Mouse (Mus musculus): ENCODE data around the gene Pde4d.
A peak's percentile ranks its signal among the peaks of the same experiment; 100 is the strongest.

The Pde4d gene

DNA sequence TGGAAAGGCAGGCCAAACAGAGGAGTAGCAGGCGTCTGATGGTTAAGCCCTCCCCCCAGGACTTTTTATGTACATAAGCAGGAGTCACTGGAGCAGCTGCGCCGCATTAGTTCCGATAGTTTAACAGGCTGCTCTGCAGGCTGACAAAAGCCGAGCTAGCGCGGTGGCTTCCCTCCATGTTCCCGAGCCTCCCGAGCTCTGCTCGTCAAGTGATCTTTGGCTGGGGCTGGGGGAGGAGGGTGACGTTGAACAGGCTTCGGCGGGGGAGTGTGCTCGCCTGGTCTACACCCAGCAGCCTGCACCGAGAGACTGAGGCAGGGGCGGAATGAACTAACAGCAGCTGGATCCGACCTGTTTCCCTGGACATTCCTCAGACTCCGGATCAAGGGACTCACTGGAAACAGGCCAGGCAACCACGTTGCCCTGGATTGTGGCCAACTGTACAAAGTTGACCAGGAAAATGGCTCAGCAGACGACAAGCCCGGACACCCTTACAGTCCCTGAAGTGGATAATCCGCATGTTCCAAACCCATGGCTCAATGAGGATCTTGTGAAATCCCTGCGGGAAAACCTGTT is 810.6 kb downstream of the Pde4d start:
- DNase-seq, result peak; percentile 26 to 35

DNA sequence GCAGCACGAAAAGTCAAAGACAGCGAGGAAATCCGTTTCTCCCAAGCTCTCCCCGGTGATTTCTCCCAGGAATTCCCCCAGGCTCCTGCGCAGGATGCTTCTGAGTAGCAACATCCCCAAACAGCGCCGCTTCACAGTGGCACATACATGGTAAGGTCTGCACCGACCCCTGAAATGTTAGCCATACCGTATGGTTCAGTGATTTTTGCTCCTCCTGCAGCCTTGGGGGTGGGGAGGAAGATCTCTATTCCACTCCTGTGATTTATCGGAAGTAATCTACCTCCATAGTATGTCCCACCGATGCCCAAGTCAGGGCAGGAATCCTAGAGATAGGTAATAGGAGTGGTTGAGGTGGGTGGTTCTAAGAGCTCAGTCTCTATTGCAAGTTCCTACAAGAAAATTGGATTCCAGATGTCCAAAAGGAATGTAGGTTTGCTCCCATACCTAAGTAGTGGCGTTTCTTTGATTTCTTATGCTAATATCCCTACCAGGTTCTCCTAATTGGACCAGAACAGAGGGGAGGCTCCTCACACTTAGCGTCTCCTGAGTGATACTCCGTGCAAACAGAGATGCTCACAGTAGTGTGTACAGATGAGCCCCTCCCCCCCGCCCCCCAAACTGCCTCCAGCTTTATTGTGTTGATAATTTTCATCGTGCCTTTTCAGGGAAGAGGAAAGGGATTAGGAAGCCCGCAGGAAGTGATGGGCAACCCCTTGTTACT is 811.2 kb downstream of the Pde4d start:
- DNase-seq, result peak; percentile 3 to 11

DNA sequence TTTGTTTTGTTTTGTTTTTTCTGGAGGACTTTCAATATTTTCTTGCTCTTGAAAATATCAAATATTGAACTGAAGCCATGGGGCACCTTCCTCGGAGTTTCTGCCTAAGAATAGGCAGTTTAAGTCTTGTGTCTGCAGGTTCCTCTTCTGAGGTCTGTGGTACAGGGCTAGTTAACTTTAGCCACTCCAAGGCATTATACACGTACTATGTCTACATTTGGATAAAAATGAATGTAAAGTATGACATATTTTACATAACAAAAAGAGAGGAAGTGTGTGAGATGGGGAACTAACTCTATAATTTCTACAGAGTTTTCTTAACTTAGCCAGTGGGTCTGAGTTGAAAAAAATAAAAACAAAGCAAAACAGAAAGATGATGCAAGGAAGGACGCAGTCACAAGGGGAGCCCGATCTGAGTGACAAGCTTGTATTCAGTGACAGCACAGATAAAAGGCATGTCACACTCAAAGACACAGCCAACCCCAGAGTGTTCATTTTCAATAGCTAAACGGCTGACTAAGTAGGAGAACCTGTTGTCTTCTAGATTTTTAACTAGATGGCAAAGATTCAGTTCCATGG is 812.0 kb downstream of the Pde4d start:
- DNase-seq, result peak; percentile 19 to 32

DNA sequence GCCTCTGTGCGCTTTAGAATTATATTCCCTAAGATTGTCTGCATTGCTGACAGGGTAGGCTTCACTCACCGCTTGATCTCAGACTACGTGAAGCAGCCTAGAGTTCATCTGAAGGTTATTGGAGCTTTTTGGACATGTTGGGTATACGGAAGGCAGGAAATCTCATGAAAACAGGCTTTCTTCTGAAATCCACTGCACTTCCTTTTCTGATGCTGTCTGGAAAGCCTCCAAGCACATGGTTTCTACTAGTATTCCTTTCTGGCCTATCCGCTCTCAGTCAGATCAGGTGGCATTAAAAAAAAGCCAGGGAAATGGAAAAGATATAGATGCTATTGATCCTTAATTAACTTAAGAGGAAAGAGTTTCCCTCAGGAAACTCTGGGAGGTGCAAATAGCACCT is 812.8 kb downstream of the Pde4d start:
- DNase-seq, result no peak

DNA sequence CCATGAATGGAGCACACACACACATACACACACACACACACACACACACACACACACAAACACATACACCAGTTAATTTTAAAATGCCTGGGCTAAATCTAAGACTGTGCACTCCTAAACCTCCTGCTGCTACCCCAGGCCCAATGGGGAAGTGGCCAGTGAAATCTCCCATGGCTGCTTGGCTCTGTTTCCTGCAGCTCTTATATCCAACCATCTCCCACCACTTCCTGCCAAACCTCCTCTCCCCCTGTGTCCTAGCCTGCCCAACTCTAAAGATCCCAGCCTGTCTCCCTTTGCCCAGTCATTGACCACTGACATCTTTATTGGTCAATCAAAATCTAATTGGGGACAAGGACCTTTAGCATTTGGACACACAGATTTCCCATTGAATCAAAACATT is 814.1 kb downstream of the Pde4d start:
- no peak for DNase-seq

DNA sequence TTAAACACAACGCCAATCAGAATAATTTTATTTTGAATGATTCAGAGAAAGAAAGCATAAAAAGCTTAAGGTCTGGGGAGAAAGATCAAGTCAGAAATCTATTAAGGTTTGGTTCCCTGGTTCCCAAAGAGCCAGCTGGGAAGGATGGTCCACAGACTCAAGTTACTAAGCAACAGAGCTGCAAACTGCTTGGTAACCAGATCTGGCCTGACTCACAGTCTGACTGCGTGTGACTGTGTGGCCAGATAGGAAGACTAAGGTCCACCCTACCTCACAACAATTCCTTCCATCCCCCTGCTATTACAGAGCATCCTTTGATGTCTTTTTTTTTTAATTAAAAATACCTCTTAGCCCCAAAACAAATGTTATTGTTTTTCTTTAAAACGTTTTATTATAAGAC is 818.5 kb downstream of the Pde4d start:
- no peak for DNase-seq

DNA sequence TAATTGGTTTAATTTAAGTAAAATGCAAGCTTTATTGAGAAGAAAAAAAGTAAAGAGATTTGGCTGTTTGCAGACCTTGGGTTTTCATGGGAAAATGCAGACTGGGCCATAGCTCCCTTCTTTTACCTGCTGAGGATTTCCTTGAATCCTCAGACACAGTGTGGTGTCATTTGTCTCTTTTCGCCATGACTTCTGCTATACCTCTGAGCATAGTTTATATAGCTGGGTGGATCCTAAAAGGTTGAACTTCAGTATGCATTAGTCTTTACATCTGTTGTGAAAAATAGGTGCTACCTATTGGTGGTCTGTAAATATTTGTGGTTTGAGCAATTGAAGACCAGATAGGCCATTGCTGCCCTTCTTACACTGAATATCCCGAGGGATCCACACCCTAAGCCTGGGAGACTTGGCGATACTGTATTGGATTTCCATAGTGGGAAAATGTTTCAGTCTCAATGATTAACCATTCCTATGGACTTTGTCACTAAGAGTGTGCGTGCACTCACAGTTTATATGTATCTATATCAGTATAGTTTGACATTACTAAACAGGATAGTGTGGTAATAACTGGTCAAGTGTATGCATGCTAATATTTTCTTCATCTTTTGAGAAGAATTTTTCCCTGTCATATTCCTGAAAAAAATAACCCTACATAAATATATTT is 819.0 kb downstream of the Pde4d start:
- no peak for DNase-seq

DNA sequence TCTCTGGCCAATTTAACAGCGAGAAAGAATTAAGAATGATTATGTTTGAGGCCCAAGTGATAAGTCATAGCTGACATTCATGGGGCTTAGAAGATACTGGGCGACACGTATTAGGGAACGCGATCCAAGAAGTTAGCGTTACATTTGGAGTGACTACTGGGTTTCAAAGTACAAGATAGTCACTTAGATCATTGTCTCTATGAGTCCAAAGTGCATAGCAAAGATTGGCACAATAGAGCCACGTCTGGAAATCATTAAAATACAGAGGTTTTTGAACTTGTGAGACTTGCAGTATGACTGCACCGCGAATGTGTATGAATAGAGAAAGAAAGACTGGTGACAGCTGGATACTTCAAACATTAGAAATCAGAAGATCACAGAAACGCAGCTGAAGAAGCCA is 825.1 kb downstream of the Pde4d start:
- DNase-seq, result no peak

DNA sequence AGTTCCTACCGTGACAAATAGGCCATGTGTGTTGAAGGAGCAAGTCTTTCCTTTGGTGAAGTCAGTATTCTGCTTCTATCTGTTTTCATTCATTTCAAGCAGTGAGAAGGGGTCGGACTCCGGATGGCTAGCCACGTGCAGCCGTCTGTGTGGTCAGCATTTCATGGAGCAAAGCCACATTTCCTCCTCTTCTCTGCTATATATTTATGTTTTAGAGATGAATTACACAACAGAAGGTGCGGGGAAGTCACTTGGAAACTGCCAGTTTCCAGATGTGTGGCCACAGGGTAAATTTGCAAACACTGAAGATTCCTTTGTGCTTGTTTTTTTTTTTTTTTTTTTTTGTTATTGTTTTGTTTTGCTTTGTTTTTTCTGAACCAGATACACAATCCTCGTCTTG is 828.0 kb downstream of the Pde4d start:
- DNase-seq, result no peak

DNA sequence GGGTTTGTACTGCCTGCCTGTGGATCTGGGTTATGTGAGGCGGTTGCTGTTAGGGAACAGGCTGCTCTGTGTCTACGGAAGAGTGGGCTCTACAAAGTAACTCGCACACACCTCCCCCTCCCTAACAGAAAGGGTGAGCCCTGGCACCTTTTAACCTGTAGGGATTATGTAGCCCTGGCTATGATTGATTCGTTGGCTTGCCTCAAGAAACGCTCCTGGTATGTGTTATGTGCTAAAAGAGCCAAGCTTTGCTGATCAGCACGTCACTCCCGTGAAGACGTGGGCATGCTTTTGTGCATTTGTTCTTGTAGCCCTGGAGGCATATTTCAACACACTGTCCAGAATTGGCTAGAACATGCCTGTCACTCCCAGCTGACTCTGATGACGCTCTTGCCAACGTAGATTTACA is 828.8 kb downstream of the Pde4d start:
- no peak for DNase-seq

DNA sequence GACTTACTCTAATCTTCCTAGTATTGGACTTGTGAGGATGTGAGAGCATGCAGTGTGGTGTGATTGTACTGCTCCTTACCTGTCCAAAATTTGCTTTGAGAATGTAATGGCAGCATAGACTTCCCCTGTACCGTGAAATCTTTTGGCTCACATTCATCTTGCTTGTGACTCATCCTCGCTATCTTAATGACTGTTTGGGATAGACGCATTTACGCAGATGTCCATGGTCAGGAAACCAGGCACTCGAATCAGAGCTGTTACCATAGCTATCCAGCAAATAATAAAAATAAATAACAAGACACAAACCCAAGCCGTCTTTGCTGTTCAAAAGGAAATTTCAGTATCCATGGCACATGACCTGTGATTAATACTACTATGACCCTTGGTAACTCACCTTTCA is 829.5 kb downstream of the Pde4d start:
- DNase-seq, result no peak

DNA sequence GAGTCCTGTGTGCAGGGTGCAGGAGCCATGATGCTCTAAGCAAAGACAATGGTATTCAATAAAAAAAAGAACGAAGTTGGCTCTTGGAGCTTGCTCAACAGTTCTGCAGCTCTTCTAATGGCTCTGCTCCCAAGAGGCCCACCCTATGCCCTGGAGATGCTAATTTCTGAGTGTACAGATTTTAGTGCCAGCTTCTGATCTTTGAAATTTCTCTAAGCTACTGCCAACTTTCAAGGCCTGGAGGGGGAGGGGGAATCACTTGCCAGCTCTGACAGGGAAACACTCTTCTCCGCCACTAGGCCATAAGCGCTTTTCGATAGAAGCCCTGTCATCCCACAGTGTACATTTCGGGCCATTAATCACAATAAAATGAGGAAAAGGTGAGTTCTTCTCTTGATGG is 830.7 kb downstream of the Pde4d start:
- no peak for DNase-seq

DNA sequence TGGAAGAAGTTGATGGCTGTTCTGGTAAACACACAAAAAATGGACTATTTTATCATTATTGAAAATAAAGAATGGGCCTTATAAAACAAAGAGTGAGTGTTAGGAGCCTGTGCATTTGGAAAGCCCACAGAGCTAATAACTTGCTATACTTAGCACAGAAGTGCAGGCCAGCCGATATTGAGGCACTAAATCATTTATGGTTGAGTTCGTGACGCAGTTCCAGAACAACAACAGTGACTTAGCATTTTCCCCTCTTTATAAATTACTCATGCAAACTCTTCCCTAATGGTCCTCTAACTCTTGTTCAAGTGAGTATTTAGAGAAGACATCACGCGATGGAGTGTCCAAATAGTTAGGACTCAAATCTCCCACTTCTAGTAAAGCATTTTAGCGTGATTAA is 837.7 kb downstream of the Pde4d start:
- no peak for DNase-seq

DNA sequence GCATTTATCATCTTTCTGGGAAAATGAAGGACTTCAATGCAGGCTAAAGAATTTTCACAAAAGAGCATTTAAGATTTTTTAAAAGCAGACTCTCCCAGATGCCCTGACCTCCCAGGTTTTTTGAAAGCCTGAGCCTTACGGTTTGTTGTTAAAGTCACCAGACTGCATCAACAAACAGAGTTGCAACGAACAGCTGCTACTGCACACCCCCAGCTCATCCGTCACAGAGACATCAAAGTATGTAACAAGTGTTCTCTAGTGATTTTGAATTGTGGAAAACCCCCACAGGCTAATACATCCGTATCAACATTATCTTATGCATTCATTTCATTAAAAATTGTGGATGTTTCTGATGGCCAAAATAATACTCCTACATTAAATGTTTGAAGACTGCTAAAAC is 841.2 kb downstream of the Pde4d start:
- DNase-seq, result no peak

DNA sequence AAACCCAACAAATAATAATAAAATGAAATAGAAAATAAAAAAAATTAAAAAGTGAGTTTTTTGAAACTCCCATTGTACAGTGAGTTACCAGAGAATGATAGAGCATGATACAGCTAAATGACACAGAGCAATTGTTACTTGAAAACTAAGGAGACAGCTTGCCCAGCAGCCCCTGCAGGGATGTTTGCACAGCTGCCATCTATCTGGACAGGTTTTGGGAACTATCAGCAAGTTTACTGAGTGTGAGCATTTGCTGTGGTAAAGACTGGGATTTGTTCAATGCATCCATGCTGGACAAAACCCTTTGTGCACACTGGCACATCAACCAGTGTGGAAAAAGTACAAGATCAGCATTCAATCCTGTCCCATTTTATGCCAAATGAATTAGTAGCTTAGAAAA is 843.3 kb downstream of the Pde4d start:
- no peak for DNase-seq

DNA sequence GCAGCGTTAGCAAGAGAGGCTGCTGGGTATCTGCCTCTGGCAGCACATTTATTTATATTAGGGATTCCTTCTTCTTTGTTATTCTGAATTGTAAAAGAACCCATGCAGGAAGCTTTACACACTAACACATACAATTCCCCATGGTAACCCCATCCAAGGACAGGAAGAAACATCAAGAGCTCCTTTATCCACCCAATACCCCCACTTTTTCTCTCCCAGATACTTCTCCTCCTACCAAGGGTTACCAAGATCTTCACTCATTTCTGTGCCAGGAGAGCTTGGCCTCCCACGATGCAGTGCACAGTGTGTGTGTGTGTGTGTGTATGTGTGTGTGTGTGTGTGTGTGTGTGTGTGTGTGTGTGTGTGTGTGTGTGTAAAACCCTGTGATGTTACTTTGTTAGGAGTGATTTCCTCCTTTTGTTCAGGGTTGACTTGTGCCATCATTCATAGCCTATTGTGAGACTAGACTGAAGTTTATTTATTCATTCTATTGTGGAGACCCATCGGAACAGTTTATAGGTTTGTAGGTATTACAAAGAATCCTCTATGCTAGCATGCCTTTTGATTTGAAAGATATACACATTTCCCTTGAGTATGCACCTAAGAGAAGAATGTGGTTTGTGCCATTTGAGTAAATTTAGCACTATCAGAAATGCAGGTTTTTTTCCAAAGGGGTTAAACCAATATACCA is 846.7 kb downstream of the Pde4d start:
- no peak for DNase-seq

DNA sequence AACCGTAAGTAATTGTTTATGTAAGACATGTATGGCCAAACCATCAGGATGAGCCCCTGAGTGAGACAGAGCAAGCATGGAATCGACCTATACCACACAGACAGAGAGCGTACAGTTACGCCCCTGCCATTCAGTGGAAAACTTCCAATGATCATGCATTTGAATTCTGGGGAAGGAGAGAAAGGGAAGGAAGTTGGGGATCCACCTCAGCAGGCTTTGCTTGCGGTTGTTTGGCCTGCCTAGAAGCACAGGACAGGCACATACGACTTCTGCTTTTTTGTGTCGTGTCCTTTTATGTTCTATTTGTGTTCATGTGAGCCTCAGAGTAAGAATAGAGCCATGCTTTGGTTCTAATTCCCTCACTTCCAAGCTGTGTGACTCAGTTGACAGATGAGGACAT is 849.1 kb downstream of the Pde4d start:
- peak; percentile 4 to 13 for DNase-seq

DNA sequence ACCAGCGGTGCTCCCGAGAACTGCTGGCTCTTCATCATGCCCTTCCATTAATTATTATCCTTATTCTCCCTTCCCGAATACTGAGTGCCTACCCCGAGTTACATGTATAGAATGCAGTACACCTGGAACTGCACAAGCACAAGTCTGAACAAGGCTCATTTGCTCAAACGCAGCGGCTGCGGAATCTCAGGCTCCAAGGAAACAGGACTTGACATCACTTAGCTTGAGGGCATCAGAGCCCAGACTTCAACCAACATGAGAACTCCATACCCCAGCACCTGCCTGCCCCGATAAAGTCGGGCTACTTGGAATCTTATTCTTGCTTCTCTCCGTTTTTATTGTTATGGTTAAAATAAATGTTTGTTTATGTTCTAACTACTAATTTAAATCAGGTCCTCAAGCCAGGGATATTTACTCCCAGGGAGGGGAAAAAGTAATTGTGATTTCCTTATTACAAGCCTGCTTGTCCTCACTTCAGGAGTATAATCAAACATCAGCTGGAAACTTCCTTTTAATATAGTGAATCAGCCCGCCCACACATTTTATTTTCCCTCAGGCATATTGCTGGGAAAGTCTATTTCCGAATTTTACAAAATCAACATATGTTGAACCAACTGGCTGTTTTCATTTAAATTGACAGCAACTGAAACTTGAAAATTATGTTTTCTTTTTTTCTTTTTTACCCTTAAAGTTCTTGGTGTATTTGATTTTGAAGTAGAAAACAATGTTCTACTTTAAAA is 849.9 kb downstream of the Pde4d start:
- DNase-seq, result no peak

DNA sequence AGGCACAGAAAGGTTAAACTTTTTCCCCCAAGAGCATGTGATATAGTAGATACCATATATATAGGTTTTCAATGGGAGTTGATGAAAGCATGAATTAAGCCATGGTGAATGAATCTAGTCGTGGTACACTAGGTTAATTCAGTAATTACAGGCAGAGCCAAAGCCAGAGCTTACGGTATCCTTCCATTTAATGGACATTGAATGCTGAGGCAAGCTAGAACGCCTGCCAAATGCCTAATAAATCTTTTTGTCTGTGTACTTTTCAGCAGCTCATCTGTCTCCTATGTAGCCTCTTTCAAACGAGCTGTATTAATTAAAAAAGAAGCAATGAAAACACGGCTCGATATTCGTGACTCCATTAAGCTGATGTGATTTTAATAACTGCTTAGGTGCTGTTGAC is 862.8 kb downstream of the Pde4d start:
- no peak for DNase-seq

DNA sequence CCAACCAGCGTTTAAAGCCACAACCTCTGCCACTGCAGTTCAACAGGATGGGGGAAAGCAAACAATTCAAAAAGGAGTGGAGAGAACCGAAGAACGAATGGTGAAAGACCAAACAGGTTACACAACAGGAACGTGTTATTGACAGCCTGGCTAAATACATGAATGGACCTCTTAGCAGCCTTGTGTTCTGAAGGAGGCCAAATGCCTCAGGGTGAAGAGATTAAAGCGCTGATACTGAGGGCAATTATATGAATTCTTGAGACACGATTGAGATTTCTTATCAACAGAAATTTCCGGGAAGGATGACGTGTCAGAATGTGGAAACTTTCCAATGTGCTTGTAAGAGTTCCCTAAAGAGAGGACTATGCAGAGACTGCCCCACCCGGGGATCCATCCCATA is 865.9 kb downstream of the Pde4d start:
- DNase-seq, result no peak

DNA sequence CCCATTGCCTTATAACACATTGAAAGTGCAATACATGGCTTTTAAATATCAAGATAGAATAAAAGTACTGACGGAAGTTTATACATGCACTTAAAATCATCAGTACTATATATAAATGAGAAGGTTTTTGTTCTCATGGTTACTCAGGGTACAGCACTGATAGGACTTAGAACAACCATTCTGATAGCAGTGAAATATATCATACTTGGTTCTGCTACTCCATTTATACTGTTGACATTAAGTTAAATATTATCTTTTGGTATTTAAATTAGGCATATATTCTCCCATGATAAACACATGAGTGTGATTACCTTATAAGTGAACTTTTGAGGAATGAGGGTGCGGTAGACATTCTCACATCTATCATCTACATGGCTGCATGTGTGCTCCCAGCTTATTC is 867.9 kb downstream of the Pde4d start:
- no peak for DNase-seq

DNA sequence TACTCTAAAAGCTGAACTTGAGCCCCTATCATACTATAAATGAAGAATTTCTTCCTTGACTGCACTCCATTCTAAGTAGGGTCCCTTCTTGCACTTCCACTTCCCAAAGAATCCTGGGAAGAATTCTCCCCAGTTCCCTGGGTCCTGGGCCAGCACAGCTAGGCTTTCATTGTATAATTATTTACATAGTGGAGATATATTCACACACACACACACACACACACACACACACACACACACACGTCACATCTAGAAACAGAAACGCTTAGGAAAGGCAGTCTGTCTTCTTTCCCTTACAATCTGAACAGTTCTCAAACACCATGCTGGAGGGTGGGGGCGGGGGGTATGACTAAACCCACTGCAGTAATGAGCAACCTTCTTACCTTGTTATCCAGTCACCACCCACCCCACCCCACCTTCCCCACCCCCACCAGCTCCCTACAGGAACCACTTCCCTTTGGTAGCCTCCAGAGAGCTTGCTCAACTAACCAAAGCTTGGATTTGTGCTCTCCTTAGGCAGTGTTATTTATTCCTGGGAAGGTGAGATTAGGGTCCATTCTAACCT is 868.8 kb downstream of the Pde4d start:
- DNase-seq, result no peak

DNA sequence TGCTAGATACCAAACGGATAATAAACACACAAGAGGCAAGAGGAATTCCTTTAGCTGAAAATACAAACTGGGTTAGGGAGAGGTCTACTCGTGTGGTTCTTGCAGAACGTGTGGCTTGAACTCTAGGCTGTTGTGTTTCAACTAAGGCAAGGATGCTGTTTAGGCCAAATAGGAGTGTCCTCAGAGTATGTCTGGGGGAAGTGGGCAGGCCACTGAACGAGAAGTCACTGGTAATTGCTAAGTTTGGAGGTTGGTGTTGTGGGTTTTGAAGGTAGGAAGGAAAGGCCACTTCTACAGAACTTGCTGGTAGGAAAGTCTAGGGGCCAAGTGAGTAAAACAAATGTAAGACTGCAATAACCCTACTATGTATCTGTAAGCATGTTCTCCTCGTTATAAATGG is 876.3 kb downstream of the Pde4d start:
- no peak for DNase-seq

All from B cell, adult 2 months (primary cell).